Comparison of ENCODE assay signal across 10 mouse cellular contexts in the genomic region with DNA sequence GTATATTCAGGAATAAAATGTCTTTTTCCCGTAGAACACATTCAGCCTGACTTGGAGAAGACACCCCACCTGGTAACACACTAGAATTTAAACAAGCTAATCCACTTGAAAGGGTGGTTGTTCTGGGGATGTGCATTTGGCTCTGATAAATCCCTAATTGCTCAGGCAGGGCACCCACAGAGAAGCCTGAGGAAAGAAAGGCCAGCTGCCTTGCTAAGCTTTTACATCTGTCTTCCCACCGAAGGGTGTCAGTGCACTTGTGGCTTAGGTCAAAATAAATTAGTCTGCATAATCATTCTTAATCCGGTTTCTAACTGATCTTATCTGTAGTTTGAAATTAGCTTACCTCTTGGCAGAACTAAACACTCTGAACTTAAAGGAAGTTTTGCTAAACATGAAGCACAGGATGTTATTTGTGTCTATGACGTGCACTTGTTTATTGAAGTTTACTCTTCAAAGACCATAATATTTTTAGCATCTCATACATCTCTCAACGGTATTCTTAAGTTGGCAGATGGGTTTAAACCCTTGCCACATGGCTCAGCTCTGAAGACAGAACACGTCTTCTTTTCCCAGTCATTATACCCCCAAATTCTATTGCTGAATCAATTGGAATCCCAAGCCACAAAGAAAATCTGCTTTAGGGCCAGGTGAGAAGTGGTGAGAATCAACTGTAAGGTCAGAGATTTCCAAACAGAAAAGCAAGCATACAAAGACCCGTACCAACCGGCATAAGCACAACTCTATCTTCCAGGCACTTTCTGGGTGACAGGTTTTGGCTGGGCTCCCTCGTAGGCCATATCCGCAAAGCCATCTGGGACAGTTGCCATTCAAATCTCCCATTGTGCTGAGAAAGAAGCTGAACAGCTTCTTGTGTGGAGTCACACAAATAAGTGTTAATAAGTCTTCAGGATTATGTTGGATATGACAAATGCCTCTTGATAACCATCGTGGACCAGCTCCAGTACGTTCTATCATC.
DNase-seq lines count a peak whose midpoint lies in the region; ATAC-seq and TF ChIP-seq lines count a peak whose summit lies in the region.
"Had no signal": no experiment of that assay in that cellular context is flagged by ENCODE, and none has a peak within 500 bp of the region (broad histone marks: within the 10 kb centered on the region; RNA-seq: fewer than 3 reads in every experiment).

No protein-coding gene starts in this region.

- no peak overlapping the region for H3K9ac ChIP-seq in kidney, embryonic 15.5 days
- H3K9ac ChIP-seq: limb, embryonic 15.5 days had no signal

- peak; percentile 6 for DNase-seq in cerebellum, adult 11-12 months
- no peak for DNase-seq in thymus, adult 2 months
- DNase-seq in thymus, postnatal 4 days: no peak
- peak; percentile 13 for DNase-seq in lung, adult 2 months
- peak; percentile 6 for DNase-seq in retina, postnatal 7 days (ENCODE audit: low read depth, low spot score)
- DNase-seq in right cerebral cortex, adult 2 months (ENCODE audit: low spot score in 2 of 2): no peak
- DNase-seq: heart, postnatal 4 days had no signal

- 59% methylated on average over 12 of the region's 12 CpGs for whole genome bisulfite sequencing in thymus, adult 2 months
- WGBS in lung, adult 2 months: 33% methylated on average over 12 of the region's 12 CpGs
- WGBS in kidney, embryonic 15.5 days: 68% methylated on average over 12 of the region's 12 CpGs

- no peaks in the 10 kb centered on the region for H3K9me3 ChIP-seq in kidney, embryonic 15.5 days (replicated peaks)
- H3K9me3 ChIP-seq: limb, embryonic 15.5 days had no signal

- no peaks in the 10 kb centered on the region for H3K27me3 ChIP-seq in thymus, adult 2 months (ENCODE audit: control insufficient read depth, insufficient read depth, low read length)
- H3K27me3 ChIP-seq in kidney, embryonic 15.5 days: no peaks in the 10 kb centered on the region
- H3K27me3 ChIP-seq: limb, embryonic 15.5 days had no signal

- TF ChIP-seq POLR2A in thymus, adult 2 months (IDR thresholded peaks at IDR 0.05; ENCODE audit: control insufficient read depth, extremely low read depth, insufficient read depth, low read length, poor library complexity): no peak
- TF ChIP-seq POLR2A in lung, adult 2 months (IDR thresholded peaks at IDR 0.05; ENCODE audit: borderline replicate concordance, extremely low read depth, low read depth, low read length): no peak

- TF ChIP-seq CTCF in thymus, adult 2 months (IDR thresholded peaks at IDR 0.05; ENCODE audit: borderline replicate concordance, control insufficient read depth, extremely low read depth, insufficient read depth, low read length, poor library complexity): no peak
- TF ChIP-seq CTCF in lung, adult 2 months (IDR thresholded peaks at IDR 0.05; ENCODE audit: insufficient read depth, low read length): no peak

- H3K4me1 ChIP-seq in thymus, adult 2 months (replicated peaks; ENCODE audit: control insufficient read depth, insufficient read depth, low read length): peaks cover 10% of the 10 kb centered on the region
- H3K4me1 ChIP-seq in lung, adult 2 months (ENCODE audit: control insufficient read depth, insufficient read depth, low read length): no peaks in the 10 kb centered on the region
- H3K4me1 ChIP-seq in kidney, embryonic 15.5 days: 0 out of 2 replicates have a peak, but pooled peaks cover 4% of the 10 kb centered on the region
- H3K4me1 ChIP-seq: limb, embryonic 15.5 days had no signal

- no peaks in the 10 kb centered on the region for H3K36me3 ChIP-seq in thymus, adult 2 months (ENCODE audit: control insufficient read depth, insufficient read depth, low read length)
- no peaks in the 10 kb centered on the region for H3K36me3 ChIP-seq in kidney, embryonic 15.5 days
- H3K36me3 ChIP-seq: limb, embryonic 15.5 days had no signal

- peak overlapping the region; percentile 46 for H3K27ac ChIP-seq in thymus, adult 2 months (ENCODE audit: control insufficient read depth, insufficient read depth, low read length)
- no peak overlapping the region for H3K27ac ChIP-seq in kidney, embryonic 15.5 days
- H3K27ac ChIP-seq: limb, embryonic 15.5 days had no signal

- H3K4me2 ChIP-seq in kidney, embryonic 15.5 days: no peak overlapping the region
- H3K4me2 ChIP-seq: limb, embryonic 15.5 days had no signal

- no peak overlapping the region for H3K4me3 ChIP-seq in thymus, adult 2 months (ENCODE audit: control insufficient read depth, insufficient read depth, low read length)
- H3K4me3 ChIP-seq in lung, adult 2 months (replicated peaks; ENCODE audit: extremely low read depth, low read depth, low read length): no peak overlapping the region
- no peak overlapping the region for H3K4me3 ChIP-seq in kidney, embryonic 15.5 days (replicated peaks)
- H3K4me3 ChIP-seq: limb, embryonic 15.5 days had no signal

- no peak for ATAC-seq in cerebellum, adult (ENCODE audit: insufficient number of reproducible peaks, low FRiP score, low TSS enrichment)
- ATAC-seq in kidney, embryonic 15.5 days (replicated peaks; ENCODE audit: low FRiP score): no peak

Comparison
In these comparisons a context has a peak if more than half of its experiments do, and no peak if none do; other contexts are left out.
1. DNase-seq: peak in cerebellum, adult 11-12 months (single experiment), lung, adult 2 months (single experiment) and retina, postnatal 7 days (single experiment); none in thymus, adult 2 months (single experiment), thymus, postnatal 4 days (single experiment) and right cerebral cortex, adult 2 months (0 of 2).